Mouse (Mus musculus) spleen, adult 2 months (tissue): ENCODE measurements around the gene Cp.

Source experiments
- CTCF ChIP-seq: fragments of 200-500 bp; IDR thresholded peaks from 2 replicates; pipeline ENCODE4 v1.5.1; 2011; ENCODE audit warnings: mild to moderate bottlenecking, inconsistent platforms; ENCODE audit not compliant: insufficient read depth, insufficient read length, insufficient replicate concordance; ENCODE audit errors: extremely low read depth
- POLR2A ChIP-seq: fragments of 200-500 bp; IDR thresholded peaks from 2 replicates; pipeline ENCODE4 v1.6.1; 2011; ENCODE audit warnings: low read depth, low read length, inconsistent platforms

DNA sequence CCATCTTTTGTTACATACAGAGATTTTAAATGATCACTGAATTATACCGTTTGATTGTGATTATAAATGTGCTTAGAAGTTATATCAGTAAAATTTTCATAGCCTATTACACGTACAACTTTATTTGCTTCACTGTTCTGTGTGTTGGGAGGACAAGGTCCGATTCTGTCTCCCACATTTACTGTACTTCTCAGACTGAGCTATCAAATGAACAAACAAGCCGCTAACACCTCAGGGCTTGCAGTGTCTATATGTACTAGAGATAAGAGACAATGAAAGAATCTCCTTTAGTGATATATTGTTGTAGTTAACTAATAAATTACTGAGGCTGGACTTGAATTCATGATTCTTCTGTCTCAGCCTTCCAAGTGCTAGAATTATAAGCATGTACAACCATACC, 50.4 kb downstream of the Cp start:
- TF ChIP-seq CTCF (no peak), POLR2A (no peak)
